Mouse (Mus musculus) stomach, postnatal 0 days (tissue): ENCODE data around the gene Drosha.

Experiments
- CTCF ChIP-seq: IDR thresholded peaks from 2 replicates; pipeline ENCODE4 v1.5.1; 2016; ENCODE audit warnings: antibody characterized with exemption, low read depth, mild to moderate bottlenecking, moderate library complexity
- EP300 ChIP-seq: optimal IDR thresholded peaks from 2 replicates; pipeline ENCODE3; 2016; ENCODE audit warnings: antibody characterized with exemption

- no peak for TF ChIP-seq CTCF
- TF ChIP-seq EP300: no peak
Measured at GRCm38 (mm10) chr15:12781729-12782326, 42.8 kb upstream of the Drosha start.
